Mouse (Mus musculus): ENCODE measurements around the gene Hoxa3.

Hoxa3 gene

GRCm38 (mm10) chr6:52182793-52183192 is 30.3 kb downstream of the Hoxa3 start:
- 38% methylated on average over 1 of the region's 1 CpGs for WGBS

GRCm38 (mm10) chr6:52182030-52182429 is 31.1 kb downstream of the Hoxa3 start:
- WGBS = 24% methylated on average over 2 of the region's 2 CpGs

- WGBS = 11% methylated on average over 3 of the region's 3 CpGs
Measured at GRCm38 (mm10) chr6:52180726-52181125, 32.4 kb downstream of the Hoxa3 start.

- 7% methylated on average over 11 of the region's 11 CpGs for WGBS
Measured at GRCm38 (mm10) chr6:52180213-52180710, 32.9 kb downstream of the Hoxa3 start.

GRCm38 (mm10) chr6:52179690-52180089 is 33.4 kb downstream of the Hoxa3 start:
- WGBS = 1% methylated on average over 10 of the region's 10 CpGs

- WGBS = 5% methylated on average over 4 of the region's 4 CpGs
Measured at GRCm38 (mm10) chr6:52178918-52179665, 34.0 kb downstream of the Hoxa3 start.

GRCm38 (mm10) chr6:52177806-52178205 is 35.3 kb downstream of the Hoxa3 start:
- WGBS = 3% methylated on average over 9 of the region's 9 CpGs

- 3% methylated on average over 36 of the region's 36 CpGs for WGBS
Measured at GRCm38 (mm10) chr6:52177061-52177735, 35.9 kb downstream of the Hoxa3 start, which contains the start of gene 5730596B20Rik. TSS of gene 5730596B20Rik (plus strand) at chr6:52177498.

- 5% methylated on average over 6 of the region's 6 CpGs for WGBS
Measured at GRCm38 (mm10) chr6:52176391-52176790, 36.7 kb downstream of the Hoxa3 start.

GRCm38 (mm10) chr6:52175864-52176263 is 37.3 kb downstream of the Hoxa3 start:
- WGBS = 3% methylated on average over 20 of the region's 35 CpGs

- under 1% methylated on average over 41 of the region's 41 CpGs for WGBS
Measured at GRCm38 (mm10) chr6:52174968-52175751, 38.0 kb downstream of the Hoxa3 start.

- WGBS = 6% methylated on average over 4 of the region's 4 CpGs
Measured at GRCm38 (mm10) chr6:52173648-52174047, 39.5 kb downstream of the Hoxa3 start.

GRCm38 (mm10) chr6:52172501-52172900 is 40.6 kb downstream of the Hoxa3 start:
- whole genome bisulfite sequencing = 2% methylated on average over 35 of the region's 35 CpGs

- 11% methylated on average over 7 of the region's 7 CpGs for WGBS
Measured at GRCm38 (mm10) chr6:52171938-52172337, 41.2 kb downstream of the Hoxa3 start.

- WGBS = 13% methylated on average over 4 of the region's 4 CpGs
Measured at GRCm38 (mm10) chr6:52171331-52171730, 41.8 kb downstream of the Hoxa3 start.

- 16% methylated on average over 5 of the region's 5 CpGs for WGBS
Measured at GRCm38 (mm10) chr6:52170898-52171223, 42.3 kb downstream of the Hoxa3 start.

- 3% methylated on average over 40 of the region's 40 CpGs for WGBS
Measured at GRCm38 (mm10) chr6:52170166-52170897, 42.8 kb downstream of the Hoxa3 start.

- WGBS = 11% methylated on average over 16 of the region's 16 CpGs
Measured at GRCm38 (mm10) chr6:52169499-52170165, 43.5 kb downstream of the Hoxa3 start.

- WGBS = 5% methylated on average over 42 of the region's 42 CpGs
Measured at GRCm38 (mm10) chr6:52168191-52169055, 44.7 kb downstream of the Hoxa3 start.

GRCm38 (mm10) chr6:52167736-52168161 is 45.4 kb downstream of the Hoxa3 start:
- WGBS = 5% methylated on average over 14 of the region's 14 CpGs

All from cerebral cortex, adult 2 months (tissue).